Mouse (Mus musculus) ovary, postnatal 36 days (tissue): ENCODE data around the gene Slc25a33.

ENCODE experiments used
- DNase-seq: peaks from one replicate; pipeline ENCODE4 v3.0.0; 2022; ENCODE audit warnings: low spot score, mixed read lengths

The Slc25a33 gene

DNA sequence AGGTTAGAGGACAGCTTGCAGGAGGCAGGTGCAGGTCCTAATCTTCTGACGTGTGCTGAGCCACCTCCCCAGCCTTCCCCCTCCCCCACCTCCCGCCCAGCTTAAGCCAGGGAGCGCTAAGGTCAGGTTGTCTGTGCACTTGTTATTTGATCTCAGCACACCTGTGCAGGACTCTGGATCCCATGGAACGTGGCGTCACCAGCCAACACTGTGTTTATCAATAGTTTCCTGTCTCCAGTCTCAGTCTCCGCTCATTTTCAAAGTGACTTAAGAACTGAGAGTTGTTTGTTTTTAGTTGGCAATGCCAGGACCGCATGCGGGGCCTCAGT is 19.9 kb upstream of the Slc25a33 start:
- no peak for DNase-seq

DNA sequence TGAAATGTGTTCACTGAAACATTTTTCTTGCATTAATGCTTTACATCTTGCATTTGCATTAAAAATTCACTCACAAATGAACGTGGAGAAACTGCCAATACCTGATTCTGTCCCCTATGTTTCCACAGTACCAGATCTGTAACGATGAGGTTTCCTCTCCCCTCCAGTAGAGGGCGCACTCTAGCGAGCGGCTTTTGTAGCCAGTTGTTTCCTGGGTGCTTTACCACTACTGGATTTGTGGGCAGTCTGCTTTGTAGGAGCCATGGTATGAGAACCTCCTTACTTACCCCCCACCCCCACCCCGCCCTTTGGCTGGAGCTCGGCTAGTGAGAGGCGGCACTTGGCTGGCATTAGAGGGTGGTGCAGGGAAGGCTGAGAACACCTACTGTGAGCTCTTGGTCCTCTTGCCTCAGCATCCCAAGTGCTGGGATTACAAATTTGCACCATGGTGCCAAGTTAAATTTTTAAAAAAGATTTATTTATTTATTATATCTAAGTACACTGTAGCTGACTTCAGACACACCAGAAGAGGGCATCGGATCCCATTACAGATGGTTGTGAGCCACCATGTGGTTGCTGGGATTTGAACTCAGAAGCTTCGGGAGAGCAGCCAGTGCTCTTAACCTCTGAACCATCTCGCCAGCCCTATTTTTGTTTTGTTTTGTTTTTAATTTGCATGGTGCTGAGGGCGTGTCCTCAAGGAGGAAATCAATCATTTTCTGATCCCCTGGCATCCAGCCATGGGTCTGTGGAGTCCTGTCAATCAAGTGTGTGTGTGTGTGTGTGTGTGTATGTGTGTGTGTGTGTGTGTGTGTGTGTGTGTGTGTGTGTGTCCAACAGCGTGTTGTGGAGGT is 19.3 kb upstream of the Slc25a33 start:
- no peak for DNase-seq

DNA sequence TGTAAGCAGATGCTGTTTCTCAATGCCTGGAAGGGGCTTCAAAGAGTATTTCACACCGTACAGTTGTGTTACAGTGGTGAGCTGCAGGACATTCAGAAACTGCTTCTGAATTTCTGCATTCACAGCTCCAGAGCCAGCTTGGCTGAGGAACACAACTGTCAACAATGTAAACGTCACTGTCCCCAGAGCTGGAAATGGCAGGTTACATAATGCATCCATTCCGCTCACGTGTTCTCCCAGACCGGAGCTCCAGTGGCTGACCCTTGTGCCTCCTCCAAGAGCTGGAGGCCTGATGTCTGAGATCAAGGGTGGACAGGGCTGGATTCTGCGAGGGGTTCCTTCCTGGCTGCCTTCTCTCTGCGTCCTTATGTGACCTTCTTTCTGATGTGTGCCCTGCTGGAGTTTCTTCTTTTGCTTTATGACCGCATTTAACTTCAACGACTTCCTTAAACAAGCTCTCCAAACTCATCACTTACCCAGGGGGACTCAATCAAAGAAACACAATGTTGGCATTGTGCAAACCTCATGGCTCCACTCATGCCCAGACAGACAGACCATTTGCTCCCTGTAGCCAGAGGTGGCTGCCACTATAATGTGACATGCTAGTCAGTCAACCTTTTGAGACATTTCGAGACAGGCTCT is 18.2 kb upstream of the Slc25a33 start:
- DNase-seq, result no peak

DNA sequence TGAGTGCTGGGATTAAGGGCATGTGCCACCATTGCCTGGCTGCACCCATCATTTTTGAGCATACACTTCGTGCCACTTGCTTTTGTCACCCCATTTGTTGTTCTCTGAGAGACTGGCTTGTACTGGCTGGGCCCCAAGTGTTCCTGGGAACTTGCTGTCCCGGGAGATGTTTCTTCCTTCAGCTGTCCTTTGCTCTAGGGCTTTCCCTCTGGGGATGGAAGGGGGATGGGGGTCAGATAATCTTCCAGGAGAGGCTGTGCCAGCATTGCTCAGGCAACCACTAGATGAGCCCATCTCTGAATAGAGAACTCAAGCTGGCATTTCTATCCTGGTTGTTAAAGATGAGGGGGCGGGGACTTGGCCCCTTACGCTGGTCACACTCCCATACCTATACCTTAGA is 17.4 kb upstream of the Slc25a33 start:
- no peak for DNase-seq

DNA sequence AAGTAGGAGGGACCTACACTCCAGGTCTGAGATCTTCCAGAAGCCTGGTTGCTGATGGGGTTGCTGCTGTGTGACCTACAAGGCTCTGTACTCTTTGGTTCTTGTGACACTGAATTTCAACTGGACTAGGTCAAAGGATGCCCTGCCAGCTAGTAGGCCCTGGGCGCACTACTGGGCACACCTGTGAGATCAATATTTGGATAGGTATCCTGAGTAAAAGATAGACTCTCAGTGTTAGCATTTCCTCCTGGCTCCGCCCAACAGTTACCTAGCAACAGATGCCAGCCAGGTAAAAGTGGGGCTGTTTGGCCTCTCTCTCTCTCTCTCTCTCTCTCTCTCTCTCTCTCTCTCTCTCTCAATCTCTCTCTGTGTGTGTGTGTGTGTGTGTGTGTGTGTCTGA is 16.9 kb upstream of the Slc25a33 start:
- no peak for DNase-seq

DNA sequence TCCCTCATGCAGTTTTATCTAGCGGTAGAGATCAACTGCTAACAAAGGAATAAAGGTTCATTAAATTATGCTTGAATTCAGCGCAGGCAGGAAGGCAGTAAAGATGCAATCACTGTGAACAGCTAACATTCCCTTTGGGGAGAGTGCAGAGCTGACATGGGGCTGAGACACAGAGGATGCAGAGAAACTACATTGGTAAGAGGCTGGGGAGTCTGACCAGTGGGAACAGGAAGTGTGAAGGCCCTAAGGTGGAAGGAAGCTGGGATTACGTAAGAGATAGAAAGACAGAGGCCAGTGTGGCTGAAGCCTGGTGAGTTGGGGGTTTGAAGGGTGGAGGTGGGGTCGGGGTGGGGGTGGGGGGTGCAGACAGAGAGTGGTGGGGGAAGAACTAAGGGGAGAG is 16.5 kb upstream of the Slc25a33 start:
- no peak for DNase-seq

DNA sequence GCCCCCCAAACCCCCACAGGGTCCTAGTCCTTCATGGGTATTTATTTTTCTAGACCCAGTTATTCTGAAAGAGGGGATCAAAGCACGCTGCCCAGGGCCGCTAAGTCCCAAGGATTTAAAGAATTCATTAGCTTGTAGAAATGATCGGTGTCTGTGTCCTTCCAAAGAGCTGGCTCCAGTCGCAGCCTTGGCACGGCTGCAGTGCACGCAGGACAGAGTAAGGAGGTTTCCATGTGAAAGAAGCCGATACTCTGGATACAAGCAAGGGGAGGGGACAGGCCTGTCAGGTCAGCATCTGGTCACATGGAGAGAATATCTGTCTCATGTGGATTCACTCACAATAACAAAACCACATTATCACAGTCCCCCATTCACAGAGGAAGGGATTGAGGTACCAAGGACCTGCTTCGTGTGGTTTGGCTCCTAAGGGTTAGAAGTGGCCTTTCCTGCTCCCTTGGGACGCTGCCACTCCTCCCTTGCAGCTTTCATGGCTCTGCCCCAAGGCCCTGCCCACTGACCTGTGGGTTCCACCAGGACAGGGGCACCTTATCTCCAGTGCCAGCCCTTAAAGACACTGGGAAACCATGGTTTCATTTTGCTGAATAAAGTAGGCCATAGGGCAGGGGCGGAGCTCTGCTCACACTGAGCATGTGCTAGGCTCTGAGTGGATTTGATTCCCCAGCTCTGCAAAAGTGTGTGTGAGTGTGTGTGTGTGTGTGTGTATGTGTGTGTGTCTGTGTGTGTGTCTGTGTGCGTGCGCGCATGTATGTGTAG is 15.5 kb upstream of the Slc25a33 start:
- peak; percentile 72 for DNase-seq

DNA sequence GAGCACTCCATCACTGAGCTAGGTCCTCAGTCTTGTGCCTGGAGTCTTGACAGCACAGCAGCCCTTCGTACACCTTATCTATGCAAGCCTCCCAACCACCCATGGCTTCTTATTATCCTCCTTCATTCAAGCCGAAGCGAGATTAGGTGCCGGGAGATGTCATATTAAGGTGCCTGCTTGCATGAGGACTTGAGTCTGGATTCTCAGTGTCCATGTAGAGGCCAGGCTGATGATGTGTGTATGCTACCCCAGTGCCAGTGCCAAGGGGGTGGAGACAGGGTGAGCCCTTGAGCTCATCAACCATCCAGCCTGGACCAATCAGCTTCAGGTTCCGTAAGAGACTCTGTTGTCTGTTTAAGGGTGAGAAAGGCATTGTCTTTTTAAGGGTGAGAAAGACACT is 10.8 kb upstream of the Slc25a33 start:
- DNase-seq, result no peak

DNA sequence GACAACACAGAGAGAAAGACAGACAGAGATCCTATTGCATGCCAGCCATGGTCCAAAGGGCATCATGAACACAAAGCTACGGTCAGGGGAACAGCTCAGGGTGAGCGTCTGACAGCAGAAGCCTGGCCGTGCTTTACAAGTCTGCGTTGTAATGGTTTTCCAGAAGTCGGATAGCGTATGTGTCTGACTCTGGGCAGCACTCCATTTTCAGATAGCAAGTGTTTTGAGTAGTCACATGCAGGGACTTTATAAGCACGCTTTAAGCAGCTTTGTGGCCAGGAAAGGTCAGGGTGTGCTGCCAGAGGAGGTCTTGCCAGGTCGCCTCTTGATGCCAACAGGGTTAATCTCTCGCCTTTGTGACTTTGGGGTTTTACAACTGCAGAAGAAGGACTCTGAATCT is 10.3 kb upstream of the Slc25a33 start:
- no peak for DNase-seq

DNA sequence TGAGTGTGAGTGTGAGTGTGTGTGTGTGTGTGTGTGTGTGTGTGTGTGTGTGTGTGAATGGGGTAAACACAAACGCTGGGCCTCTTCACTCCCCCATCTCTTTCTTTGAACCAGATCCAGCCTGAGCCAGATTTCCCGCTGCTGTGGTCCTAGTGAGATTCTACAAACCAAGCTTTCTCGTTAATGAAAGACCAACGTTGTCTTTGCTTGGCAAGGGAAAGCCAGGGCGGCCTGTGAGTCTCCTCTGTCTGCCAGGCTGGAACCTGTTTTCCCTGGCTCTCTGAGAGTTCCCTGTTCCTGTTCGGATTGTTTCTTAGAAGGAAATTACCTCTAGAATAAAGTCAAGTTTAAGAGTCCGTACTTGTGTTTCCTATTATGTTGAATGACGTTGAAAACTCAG is 8.9 kb upstream of the Slc25a33 start:
- DNase-seq, result no peak

DNA sequence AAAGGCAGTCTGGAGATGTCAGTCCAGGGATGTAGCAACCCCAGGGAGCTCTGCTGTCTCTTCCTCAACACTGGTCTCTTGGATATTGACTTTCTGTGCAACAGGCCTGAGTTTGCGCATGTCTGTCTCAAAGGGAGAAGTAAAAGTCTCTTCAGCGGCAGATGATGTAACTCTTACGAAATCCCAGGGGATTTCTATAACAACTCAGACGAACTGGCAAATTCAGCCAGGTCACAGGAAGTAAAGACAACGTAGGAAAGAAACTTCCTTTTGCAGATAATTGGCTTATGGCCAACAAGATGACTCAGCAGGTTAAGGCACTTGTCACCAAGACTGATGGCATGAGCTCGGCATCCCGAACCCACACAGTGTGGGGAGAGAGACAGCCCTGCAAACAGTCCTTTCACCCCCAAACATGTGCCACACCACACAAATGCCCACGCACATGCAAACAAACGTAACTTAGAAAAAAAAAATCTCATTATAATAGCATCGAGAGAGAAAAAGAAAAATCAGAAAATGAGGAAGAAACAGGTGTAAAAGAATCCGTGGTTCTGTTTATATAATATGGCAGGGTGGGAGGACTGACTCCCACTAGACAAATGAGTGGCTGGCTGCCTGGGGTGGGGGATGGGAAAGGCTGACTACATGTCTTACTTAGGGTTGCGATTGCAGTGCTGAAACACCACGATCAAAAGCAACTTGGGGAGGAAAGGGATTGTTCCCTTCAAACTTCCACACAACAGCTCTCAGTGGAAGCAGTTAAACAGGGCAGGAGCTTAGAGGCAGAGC is 6.7 kb upstream of the Slc25a33 start:
- DNase-seq, result no peak

DNA sequence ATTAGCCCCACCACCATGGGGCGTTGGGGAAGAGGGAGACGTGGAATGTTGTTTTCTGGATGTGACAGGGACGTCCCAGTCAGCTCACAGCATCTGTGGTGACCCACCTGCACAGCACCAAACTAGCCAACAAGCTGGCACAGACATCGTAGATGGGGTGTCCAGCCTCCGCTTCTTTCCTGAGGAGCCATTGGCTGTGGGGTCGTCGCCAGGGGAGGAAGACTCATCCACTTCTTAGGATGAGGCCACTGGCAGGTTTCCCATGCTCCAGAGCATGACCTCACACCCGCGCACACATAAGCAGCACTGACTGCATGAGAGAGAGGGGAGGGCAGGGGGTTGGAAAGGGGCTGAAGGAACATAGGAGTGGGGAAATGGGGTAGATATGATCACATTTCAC is 5.9 kb upstream of the Slc25a33 start:
- no peak for DNase-seq

DNA sequence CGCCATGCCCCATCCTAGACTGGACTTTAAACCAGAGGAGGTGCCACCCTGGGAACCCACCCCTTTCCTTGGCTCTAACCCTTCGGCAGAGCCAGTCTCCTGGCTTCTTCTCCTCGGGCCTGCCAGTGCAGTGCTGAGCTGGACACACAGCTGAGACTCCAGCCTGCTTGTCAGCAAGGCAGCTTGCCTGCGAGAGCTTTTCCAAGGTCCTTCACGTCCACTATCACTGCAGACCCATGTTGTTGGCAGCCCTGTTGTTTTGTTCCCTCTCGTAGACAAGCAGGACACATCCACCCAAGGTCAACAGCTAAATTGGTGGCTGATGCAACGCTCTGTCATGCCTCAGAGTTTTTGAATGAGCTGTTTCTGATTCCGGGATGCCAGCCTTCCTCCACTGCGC is 3.0 kb upstream of the Slc25a33 start:
- DNase-seq, result peak; percentile 58

DNA sequence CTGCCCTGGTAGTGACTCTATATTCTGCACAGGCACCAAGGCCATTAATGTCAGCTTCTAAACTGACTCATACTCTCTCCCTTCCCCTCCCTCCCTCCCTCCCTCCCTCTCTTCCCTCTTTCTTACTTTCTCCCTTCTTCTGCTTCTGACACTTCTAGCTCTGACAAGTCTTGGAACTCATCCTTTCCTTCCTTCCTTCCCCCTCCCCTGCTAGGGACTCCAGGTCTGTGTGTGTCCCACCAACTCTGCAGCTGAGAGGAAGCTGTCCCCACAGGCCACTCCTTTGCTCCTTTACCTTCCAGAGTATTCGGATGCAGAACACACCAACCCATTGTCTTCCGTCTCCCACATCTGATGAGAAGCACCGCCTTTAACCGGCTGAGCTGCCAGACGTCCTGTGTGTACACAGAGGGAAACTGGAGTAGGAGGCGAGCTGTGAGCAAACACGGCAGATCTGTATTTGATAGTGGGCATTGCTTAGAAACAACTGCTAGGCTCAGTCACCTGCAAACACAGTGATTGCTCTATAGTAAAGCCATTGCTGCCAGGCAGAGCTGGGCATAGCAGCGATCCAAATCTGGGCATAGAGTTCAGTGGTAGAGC is 1.8 kb upstream of the Slc25a33 start:
- no peak for DNase-seq

DNA sequence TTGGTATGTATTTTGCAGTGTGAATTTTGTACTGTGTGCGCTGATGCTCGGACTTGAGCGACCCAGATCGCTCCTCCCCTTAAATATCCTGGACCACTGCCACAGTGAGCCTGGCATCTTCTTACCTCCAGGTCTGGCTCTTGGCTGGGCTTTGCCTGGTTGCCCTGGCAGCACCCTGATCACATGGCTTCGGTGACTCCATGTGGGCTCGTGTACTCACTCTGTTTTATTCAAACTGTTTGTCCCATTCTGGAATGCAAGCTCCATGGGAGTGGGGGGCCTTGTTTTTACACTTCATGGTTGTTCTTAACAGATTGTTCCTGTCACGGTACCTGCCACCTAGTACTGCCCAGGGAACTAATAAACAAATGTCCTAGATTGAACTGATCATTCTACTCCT is 1.3 kb upstream of the Slc25a33 start:
- peak; percentile 62 for DNase-seq

DNA sequence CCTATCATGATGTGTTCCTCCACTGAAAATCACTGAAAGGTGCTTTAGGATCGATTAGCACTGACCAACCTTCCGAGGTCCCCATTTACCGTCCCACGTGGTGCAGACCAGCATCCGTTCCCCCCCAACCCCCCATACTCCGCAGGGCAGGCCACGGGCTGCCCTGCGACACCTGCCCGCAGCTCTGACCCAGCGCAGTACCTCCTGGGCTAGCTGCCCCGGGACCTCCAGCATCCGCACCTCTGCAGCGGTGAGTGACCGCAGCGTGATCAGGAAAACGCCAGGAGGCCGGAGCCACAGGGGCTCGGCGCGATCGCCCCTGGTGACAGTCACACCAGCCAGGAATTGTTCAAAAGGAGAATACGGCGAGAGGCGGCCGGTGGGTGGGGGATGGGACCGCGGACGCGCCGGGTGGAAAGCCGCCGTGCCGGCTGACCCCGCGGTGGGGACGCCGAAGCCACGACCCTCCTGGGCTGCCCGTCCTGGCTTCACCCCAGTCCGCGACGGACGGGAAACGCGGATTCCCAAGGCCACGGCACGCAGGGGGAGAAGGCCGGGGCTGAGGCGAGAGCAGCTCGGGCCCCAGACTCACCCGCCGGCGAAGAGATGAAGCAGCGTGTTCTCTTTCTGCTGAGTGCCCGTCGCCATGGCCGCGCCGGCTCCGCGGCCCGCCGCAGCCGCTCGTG is 526 bp downstream of the Slc25a33 start:
- DNase-seq, result no peak

DNA sequence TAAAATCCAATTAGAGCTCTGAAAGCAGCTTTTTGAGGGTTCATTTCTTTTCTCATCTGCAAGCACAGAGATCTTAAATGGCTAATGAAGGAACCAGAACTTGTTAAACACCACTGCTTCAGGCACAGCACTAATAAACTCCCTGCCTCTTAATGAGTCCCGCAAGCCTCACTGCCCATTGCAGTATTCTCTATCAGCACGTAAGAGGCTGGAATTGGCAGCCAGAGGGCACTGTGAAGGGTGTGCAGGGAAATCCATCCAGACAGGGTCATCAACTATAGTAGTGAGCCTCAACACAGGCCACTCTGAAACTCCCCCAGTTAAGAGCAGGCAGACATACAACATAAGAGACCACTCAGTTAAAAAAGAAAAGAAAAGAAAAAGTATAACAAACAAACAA is 1.7 kb downstream of the Slc25a33 start:
- no peak for DNase-seq

DNA sequence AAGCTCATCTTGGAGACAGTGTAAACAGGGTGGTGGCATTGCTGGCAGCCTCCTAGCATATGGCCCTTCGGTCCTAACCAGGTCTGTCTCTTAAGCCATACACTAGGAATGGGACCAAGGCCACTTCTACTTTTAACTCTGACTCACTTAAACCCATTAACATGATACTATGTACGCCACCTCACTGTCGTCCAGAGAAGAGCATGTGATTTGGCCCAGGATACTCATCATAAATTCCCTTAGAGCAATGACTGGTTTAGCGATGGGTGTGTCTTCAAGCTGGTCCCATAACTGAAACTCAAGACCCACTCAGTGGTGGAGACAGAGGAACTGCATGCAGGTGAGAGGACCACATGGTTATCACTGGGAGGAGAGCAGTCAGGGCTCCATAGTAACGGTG is 8.9 kb downstream of the Slc25a33 start:
- no peak for DNase-seq

DNA sequence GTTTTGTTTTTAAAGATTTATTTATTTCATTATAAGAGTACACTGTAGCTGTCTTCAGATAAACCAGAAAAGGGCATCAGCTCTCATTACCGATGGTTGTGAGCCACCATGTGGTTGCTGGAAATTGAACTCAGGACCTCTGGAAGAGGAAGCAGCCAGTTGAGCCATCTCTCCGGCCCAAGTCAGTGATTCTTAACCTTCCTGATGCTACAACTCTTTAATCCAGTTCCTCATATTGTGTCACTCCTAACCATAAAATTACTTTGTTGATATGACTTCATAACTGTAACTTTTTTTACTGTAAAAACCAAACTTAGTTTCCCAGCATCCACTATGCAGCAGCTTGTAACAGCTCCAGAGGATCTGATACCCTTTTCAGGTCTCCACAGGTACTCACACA is 10.7 kb downstream of the Slc25a33 start:
- no peak for DNase-seq

DNA sequence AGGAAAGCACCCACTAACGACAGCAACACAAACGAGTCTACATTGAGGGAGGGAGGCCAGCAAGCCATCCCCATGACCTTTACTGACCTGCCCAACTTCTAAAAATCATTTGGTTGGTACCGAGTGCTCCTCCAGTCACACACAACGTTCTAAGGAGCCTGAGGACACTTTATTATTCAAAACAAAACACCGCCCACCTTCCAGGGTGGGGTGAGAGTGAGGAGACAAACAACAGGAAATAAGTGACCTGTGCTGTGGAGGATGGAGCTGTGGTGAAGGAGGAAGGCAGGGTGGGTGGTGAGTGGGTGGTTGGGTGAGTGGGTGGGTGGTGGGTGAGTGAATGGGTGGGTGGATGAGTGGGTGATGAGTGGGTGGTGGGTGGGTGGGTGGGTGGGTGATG is 14.6 kb downstream of the Slc25a33 start:
- no peak for DNase-seq

DNA sequence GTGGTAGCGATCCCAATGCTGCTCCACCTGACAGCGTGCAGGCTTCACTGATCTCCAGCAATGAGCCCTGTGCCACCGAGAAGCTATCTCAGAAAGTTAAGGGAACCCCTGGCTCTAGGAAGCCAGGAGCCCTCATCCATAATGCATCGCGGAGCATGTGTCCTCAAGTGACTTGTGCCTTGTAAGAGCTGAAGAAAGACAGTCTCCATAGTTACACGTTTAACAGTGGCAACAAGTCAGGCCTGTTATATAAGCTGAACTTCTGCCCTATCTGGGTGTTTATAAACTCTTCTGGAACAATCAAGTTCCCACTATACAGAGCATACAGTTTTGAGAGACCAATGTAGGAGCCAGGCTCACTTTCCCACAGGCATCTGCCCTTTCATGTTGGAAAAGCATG is 15.7 kb downstream of the Slc25a33 start:
- no peak for DNase-seq
